Mouse (Mus musculus) urinary bladder, postnatal 10 days (tissue): Measurements from ENCODE around the gene Serpinf2.

Experiments
- DNase-seq: peaks from one replicate; pipeline ENCODE4 v3.0.0; 2022; ENCODE audit warnings: low spot score

Gene Serpinf2

GRCm38 (mm10) chr11:75429019-75429705 lies 10.2 kb downstream of the Serpinf2 start:
- DNase-seq: no peak

- no peak for DNase-seq
These were observed 14.9 kb downstream of the Serpinf2 start for GRCm38 (mm10) chr11:75424459-75424858.

GRCm38 (mm10) chr11:75424033-75424432 lies 15.4 kb downstream of the Serpinf2 start:
- no peak for DNase-seq

- DNase-seq: no peak
These were observed 16.3 kb downstream of the Serpinf2 start for GRCm38 (mm10) chr11:75423091-75423490.

- DNase-seq: no peak
These were observed 17.2 kb downstream of the Serpinf2 start, which contains the start of gene Serpinf1 for GRCm38 (mm10) chr11:75422013-75422792. Serpinf1 (minus strand) TSS chr11:75422701.

- DNase-seq: no peak
These were observed 17.9 kb downstream of the Serpinf2 start for GRCm38 (mm10) chr11:75421375-75422012.

- DNase-seq: no peak
These were observed 18.5 kb downstream of the Serpinf2 start for GRCm38 (mm10) chr11:75420810-75421374.

- DNase-seq: no peak
These were observed 19.4 kb downstream of the Serpinf2 start for GRCm38 (mm10) chr11:75420037-75420436.

GRCm38 (mm10) chr11:75415994-75416393 lies 23.4 kb downstream of the Serpinf2 start:
- DNase-seq: no peak

- no peak for DNase-seq
These were observed 24.3 kb downstream of the Serpinf2 start for GRCm38 (mm10) chr11:75415096-75415495.

- no peak for DNase-seq
These were observed 28.8 kb downstream of the Serpinf2 start for GRCm38 (mm10) chr11:75410591-75410990.

- no peak for DNase-seq
These were observed 29.5 kb downstream of the Serpinf2 start for GRCm38 (mm10) chr11:75409679-75410575.

GRCm38 (mm10) chr11:75406865-75407264 lies 32.5 kb downstream of the Serpinf2 start:
- no peak for DNase-seq

GRCm38 (mm10) chr11:75406104-75406503 lies 33.3 kb downstream of the Serpinf2 start:
- DNase-seq: no peak

GRCm38 (mm10) chr11:75404801-75405200 lies 34.6 kb downstream of the Serpinf2 start:
- DNase-seq: no peak

- DNase-seq: no peak
These were observed 35.9 kb downstream of the Serpinf2 start for GRCm38 (mm10) chr11:75403301-75404052.

GRCm38 (mm10) chr11:75402271-75402690 lies 37.1 kb downstream of the Serpinf2 start:
- DNase-seq: no peak

- no peak for DNase-seq
These were observed 39.3 kb downstream of the Serpinf2 start for GRCm38 (mm10) chr11:75400099-75400498.

- DNase-seq: no peak
These were observed 40.0 kb downstream of the Serpinf2 start for GRCm38 (mm10) chr11:75399411-75399841.

GRCm38 (mm10) chr11:75397452-75397851 lies 41.9 kb downstream of the Serpinf2 start:
- DNase-seq: no peak

- DNase-seq: no peak
These were observed 43.8 kb downstream of the Serpinf2 start for GRCm38 (mm10) chr11:75395611-75396010.
